Mouse (Mus musculus): ENCODE data around the gene Setd7. TPM values are rescaled to one million over a fixed set of nuclear protein-coding genes. Genes with fewer than 3 reads are reported as not detected.

Gene Setd7
- total RNA-seq, 2 experiments from 2014 or later = 57.0 to 67.0 TPM

DNA sequence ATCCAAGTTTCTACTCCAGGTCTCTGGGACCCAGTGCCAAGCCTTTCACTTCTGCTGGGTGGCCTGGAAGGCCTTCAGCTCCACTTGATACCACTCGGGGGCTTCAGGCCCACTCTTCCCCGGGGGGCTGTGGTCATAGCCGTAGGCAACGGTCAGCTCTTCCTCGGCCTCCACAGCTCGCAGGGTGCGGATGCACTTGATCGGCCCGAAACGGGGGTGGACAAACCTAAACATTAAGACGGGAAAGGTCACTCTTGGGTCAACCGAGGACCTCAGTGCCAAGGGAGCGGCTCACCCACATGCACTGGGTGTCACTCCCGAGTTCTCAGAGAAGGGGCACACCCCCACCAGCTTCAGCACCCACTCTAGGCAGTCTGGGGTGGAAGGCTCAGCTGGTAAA is 39.4 kb downstream of the Setd7 start:
- DNase-seq = no peak
- intact Hi-C loops (cut with DNase I) = no loop called here

DNA sequence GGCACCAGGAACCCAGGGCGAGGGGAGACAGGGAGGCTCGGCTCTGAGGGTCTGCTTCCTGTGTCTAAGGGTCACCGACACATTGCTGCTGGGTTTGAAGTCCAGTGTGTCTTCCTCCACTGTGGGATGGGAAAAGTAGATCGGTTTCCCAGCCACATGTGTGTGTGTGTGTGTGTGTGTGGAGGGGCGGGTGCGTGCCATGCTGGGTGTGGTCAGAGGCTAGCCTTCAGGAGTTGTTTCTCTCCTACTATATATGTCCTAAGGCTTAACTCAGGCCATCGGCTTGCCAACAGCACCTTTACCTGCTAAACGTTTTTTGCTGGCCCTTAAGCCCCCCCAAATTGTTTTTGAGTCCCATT is 41.9 kb downstream of the Setd7 start:
- no peak for DNase-seq
- intact Hi-C loops (cut with DNase I) = no loop called here

- no peak for DNase-seq
- intact Hi-C loops (cut with DNase I) = no loop called here
Measured at GRCm38 (mm10) chr3:51517878-51518762, 42.6 kb downstream of the Setd7 start.

- DNase-seq = no peak
- intact Hi-C loops (cut with DNase I) = no loop called here
Measured at GRCm38 (mm10) chr3:51517467-51517866, 43.2 kb downstream of the Setd7 start.

DNA sequence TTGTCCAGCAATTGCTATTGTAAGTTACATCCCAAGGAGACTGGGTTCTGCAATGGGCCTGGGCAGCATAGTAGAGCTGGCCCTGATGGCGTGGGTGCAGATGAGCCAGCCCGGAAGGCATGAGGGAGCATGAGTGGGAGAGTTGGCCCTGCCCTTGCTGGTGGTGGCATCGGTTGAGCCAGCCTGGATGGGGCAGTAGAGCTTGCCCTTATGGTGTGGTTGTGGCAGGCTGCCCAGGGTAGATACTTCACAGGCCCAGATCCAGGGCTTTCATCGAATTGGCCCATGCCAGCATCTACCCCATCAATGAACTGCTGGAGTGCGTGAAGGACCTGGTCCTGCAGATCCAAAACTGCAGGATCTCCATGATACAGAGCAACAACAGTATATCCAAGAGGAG is 48.7 kb downstream of the Setd7 start:
- DNase-seq = peak in 1 of 2 experiments; percentile 17
- intact Hi-C loops (cut with DNase I) = loop anchor here (1.0 to 2.0 kb wide), 2 partner anchors 136 to 731 kb away; no protein-coding TSS in a partner anchor

DNA sequence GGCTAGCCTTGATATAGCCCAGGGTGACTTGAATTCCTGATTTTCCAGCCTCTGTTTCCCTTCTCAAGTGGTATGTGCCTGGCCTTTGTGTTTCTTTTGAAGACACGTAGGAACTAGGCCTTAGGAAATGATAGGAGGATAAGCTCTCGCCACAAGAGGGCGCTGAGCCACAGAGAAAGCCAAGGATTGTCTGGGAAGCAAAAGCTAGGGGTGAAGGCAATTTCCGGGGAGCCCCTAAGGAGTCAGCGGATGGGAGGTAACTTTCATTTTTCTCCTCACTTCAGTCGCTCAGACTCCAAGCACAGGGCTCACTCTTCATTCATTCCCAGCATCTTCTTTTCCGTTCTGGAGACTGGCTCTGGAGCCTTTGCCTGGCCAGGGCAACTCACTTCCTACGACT is 49.8 kb downstream of the Setd7 start:
- intact Hi-C loops (cut with DNase I) = loop anchor here (1.0 to 2.0 kb wide), 2 partner anchors 137 to 732 kb away; no protein-coding TSS in a partner anchor

DNA sequence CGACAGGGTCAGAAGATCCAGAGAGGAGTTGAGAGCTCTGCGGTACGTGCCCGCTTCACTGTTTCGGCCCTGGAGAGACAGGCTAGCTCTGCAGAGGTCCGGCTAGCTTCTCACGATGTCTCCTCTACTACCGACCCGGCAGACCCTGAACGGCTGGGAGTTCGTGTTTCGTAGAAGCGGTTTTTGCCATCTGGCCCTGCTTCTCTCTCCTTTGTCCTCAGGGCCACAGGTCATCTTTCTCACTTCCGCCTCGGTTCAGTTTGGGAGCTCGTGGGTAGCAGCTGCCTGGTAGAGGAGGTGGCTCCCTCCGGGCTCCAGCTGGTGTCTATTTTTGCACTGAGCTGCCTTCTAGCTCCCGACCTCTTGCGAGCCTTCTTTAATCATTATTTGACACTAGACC is 55.2 kb downstream of the Setd7 start:
- intact Hi-C loops (cut with DNase I) = no loop called here
- DNase-seq = no peak

More for the DNA sequence above, 49.8 kb downstream of the Setd7 start:
- DNase-seq = peak; percentile 82 to 90

DNA sequence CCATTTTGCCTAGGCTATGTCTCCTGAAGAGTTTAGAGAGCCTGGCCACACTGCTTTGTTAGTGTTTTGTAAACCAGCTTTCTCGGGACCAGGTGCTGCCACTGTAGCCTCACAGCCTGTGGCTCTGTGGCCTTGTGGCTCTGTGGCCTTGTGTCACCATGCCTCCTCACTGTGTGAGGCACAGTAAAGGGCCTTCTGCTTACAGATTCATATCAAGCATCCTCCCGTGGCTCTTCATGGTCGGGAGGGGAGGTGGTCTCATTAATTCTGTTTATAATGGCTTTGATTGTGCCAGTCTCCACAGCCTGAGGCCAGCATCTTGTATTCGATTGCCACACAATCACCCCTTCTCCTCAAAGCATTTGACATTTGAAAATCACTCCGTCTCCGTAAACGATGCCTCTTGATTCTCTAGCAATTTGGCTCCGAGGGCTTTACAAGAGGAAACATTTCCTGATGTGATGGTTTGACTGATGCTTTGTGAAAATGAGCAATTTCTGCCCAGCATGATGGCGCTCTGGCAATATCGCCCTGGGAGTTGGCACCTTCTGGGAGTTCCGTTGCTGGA is 56.2 kb downstream of the Setd7 start:
- intact Hi-C loops (cut with DNase I) = no loop called here

DNA sequence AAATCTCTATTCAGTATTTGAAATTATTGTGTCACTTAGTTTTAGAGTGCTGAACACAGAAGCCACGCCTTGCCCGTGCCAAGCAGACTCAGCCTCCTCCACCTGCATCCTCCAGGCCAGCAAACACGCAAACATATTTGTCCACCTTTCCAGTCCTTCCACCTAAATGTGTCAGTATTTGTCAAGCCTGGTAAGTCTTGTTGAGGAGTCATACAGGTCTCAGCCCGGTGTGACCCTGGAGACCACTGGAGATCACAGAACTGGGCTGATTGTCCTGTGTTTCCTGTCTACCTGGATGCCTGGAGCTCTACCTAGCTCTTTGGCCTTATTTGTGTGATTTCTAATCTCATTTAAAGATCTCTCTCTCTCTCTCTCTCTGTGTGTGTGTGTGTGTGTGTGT is 60.8 kb downstream of the Setd7 start:
- intact Hi-C loops (cut with DNase I) = no loop called here
- no peak for DNase-seq

More for the DNA sequence above, 56.2 kb downstream of the Setd7 start:
- DNase-seq = no peak

DNA sequence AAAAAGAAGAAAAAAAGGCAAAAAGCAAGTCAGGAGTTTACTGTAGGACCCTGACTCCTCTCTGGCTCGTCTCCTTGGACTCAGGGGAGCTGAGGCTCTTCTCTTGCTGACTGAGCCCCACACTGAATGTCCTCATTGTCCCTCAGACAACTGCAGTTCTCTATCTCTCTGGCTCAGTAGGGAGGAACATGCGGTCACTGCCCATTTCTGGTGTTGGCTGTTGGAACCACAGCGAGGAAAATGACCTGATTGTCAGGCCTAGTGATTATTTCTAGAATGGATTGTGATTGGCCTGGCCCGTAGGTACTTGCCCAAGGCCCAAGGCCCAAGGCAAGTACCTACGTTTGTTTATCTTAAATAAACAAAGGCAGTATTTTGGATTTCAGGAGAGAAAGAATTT is 62.0 kb downstream of the Setd7 start:
- intact Hi-C loops (cut with DNase I) = no loop called here
- no peak for DNase-seq

DNA sequence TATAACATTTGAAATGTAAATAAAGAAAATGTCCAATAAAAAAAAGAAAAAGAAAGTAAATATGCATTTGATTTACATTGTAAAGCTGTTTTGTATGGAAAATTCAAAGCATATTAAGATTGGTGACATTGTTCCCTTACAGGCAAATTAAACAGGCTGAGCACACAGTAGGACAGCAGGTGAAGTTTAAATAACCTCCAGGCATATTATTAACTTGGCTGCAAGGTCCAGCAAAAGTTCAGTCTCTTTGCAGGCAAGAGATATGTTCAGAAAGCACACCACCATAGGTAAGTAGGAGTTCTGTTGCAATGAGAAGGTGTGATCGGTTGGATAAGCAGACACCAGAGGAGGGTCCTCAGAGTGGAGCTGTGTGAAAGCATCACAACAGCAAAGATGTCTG is 62.7 kb downstream of the Setd7 start:
- DNase-seq = no peak
- intact Hi-C loops (cut with DNase I) = no loop called here

GRCm38 (mm10) chr3:51495646-51496045 is 65.0 kb downstream of the Setd7 start:
- intact Hi-C loops (cut with DNase I) = no loop called here
- DNase-seq = no peak

DNA sequence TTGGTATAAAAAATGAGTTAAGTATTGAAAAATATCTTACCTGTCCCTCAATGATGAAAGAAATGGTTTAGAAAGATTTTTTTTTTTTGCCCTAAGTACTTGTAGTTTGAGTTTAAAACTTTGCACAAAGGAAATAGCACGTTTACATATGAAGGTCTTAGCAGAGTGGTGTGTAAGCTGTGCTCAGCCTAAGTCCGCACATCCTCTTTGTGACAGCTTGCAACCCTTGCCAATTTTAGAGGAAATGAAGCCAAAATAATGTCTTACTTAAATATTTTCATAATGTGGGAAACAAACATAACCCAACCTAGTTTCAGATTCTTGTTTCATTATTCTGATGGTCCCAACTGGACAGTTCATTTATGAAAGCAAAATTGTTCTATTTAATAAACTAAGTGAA is 66.2 kb downstream of the Setd7 start:
- intact Hi-C loops (cut with DNase I) = no loop called here
- no peak for DNase-seq

- intact Hi-C loops (cut with DNase I) = no loop called here
Measured at GRCm38 (mm10) chr3:51493272-51493838, 67.3 kb downstream of the Setd7 start.

GRCm38 (mm10) chr3:51490088-51490753 is 70.5 kb downstream of the Setd7 start:
- intact Hi-C loops (cut with DNase I) = no loop called here
- DNase-seq = no peak

More at GRCm38 (mm10) chr3:51493272-51493838, 67.3 kb downstream of the Setd7 start:
- DNase-seq = peak; percentile 43 to 48

GRCm38 (mm10) chr3:51486491-51487195 is 74.0 kb downstream of the Setd7 start:
- intact Hi-C loops (cut with DNase I) = loop anchor here (5.0 to 10.0 kb wide), 3 partner anchors 71 to 1978 kb away; partner anchors contain the start of genes Maml3, Nhlrc3 and Proser1
- DNase-seq = peak in 1 of 2 experiments; percentile 9

GRCm38 (mm10) chr3:51485347-51485746 is 75.3 kb downstream of the Setd7 start:
- intact Hi-C loops (cut with DNase I) = loop anchor here (5.0 to 10.0 kb wide), 3 partner anchors 72 to 1979 kb away; partner anchors contain the start of genes Maml3, Nhlrc3 and Proser1
- no peak for DNase-seq

GRCm38 (mm10) chr3:51484370-51484769 is 76.3 kb downstream of the Setd7 start:
- intact Hi-C loops (cut with DNase I) = loop anchor here (10.0 kb wide), 2 partner anchors 620 to 1980 kb away; partner anchors contain the start of genes Maml3, Nhlrc3 and Proser1
- no peak for DNase-seq

- intact Hi-C loops (cut with DNase I) = loop anchor here (10.0 kb wide), 2 partner anchors 621 to 1981 kb away; partner anchors contain the start of genes Maml3, Nhlrc3 and Proser1
- peak; percentile 97 to 98 for DNase-seq
Measured at GRCm38 (mm10) chr3:51483741-51484359, 76.8 kb downstream of the Setd7 start, which contains the start of gene Rab33b. Rab33b (plus strand) TSS chr3:51483920.

Measured in heart, postnatal 10 days (tissue).